Mouse (Mus musculus) c-Kit-positive CD71-negative TER-119-negative erythroid progenitor cells, embryonic 14.5 days (primary cell): ENCODE measurements at regions not wholly inside any gene's neighbourhood (a gene's known extent, or its start where the extent isn't known, plus 50 kb on each side); places are given as distances from the start of the nearest gene placed in this dataset.
"Not testable (repeated sequence)": the region's sequence is repeated elsewhere in the genome, so short reads cannot be mapped to it uniquely, and the experiment has no call there.

Experiments used
- DNase-seq: peaks from one replicate; pipeline ENCODE4 v3.0.0-alpha.2; 2013; ENCODE audit warnings: low read depth

GRCm38 (mm10) chr6:41225382-41225781, 76.7 kb upstream of the Try4 start:
- DNase-seq, result no peak

- DNase-seq, result peak; percentile 10
Observed at GRCm38 (mm10) chr6:41218415-41218814, 83.7 kb upstream of the Try4 start.

- DNase-seq, result no peak
Observed at GRCm38 (mm10) chr6:41215857-41216256, 86.2 kb upstream of the Try4 start.

GRCm38 (mm10) chr6:41205864-41206263, 96.2 kb upstream of the Try4 start:
- no peak for DNase-seq

- DNase-seq, result no peak
Observed at GRCm38 (mm10) chr6:41202882-41203281, 99.2 kb upstream of the Try4 start.

GRCm38 (mm10) chr6:41202302-41202701, 99.8 kb upstream of the Try4 start:
- no peak for DNase-seq

- no peak for DNase-seq
Observed at GRCm38 (mm10) chr6:41194464-41194863, 107.6 kb upstream of the Try4 start.

- no peak for DNase-seq
Observed at GRCm38 (mm10) chr6:41191734-41192326, 110.2 kb upstream of the Try4 start.

- no peak for DNase-seq
Observed at GRCm38 (mm10) chr6:41188910-41189309, 113.2 kb upstream of the Try4 start.

GRCm38 (mm10) chr6:41187966-41188365, 114.1 kb upstream of the Try4 start:
- DNase-seq, result no peak

- no peak for DNase-seq
Observed at GRCm38 (mm10) chr6:41178896-41179295, 123.2 kb upstream of the Try4 start.

- no peak for DNase-seq
Observed at GRCm38 (mm10) chr6:41178019-41178418, 124.0 kb upstream of the Try4 start.

- no peak for DNase-seq
Observed at GRCm38 (mm10) chr6:41177152-41177551, 124.9 kb upstream of the Try4 start.

GRCm38 (mm10) chr6:41176034-41176433, 126.0 kb upstream of the Try4 start:
- DNase-seq, result no peak

GRCm38 (mm10) chr6:41163491-41163890, 128.2 kb upstream of the 2210010C04Rik start:
- no peak for DNase-seq

GRCm38 (mm10) chr6:41161693-41162092, 126.4 kb upstream of the 2210010C04Rik start:
- no peak for DNase-seq

GRCm38 (mm10) chr6:41152101-41152500, 116.8 kb upstream of the 2210010C04Rik start:
- no peak for DNase-seq

- DNase-seq, result no peak
Observed at GRCm38 (mm10) chr6:41151542-41151941, 116.2 kb upstream of the 2210010C04Rik start.

GRCm38 (mm10) chr6:41140916-41141315, 105.6 kb upstream of the 2210010C04Rik start:
- no peak for DNase-seq

- not testable (repeated sequence) for DNase-seq
Observed at GRCm38 (mm10) chr6:41137401-41137777, 102.1 kb upstream of the 2210010C04Rik start.

- peak; percentile 78 for DNase-seq
Observed at GRCm38 (mm10) chr6:41136717-41137400, 101.5 kb upstream of the 2210010C04Rik start.

- no peak for DNase-seq
Observed at GRCm38 (mm10) chr6:41135160-41135559, 99.9 kb upstream of the 2210010C04Rik start.

- DNase-seq, result no peak
Observed at GRCm38 (mm10) chr6:41129906-41130305, 94.6 kb upstream of the 2210010C04Rik start.

GRCm38 (mm10) chr6:41127816-41128215, 92.5 kb upstream of the 2210010C04Rik start:
- DNase-seq, result no peak
